Mouse (Mus musculus) forebrain, embryonic 14.5 days (tissue): ENCODE measurements around the gene Pecam1. TPM values are rescaled to one million over a fixed set of nuclear protein-coding genes. Genes with fewer than 3 reads are reported as not detected.

Source experiments
- ATAC-seq: fragments of 200-750 bp; cut with Nextera tagmentation; 2 replicates; pipeline ENCODE4 v1.8.0; 2017; ENCODE audit warnings: mild to moderate bottlenecking, moderate library complexity
- DNase-seq: peaks from one replicate; pipeline ENCODE4 v3.0.0-alpha.2; 2015; ENCODE audit warnings: low spot score
- H3K27ac ChIP-seq: fragments of 300-500 bp; sonication (generic); 2 replicates; pipeline ENCODE4 v1.5.1; 2014; ENCODE audit warnings: low read depth, mild to moderate bottlenecking, control low read depth, low read length, moderate library complexity
- H3K27me3 ChIP-seq: fragments of 300-500 bp; sonication (generic); replicated peaks from 2 replicates; pipeline ENCODE4 v1.6.1; 2014; ENCODE audit warnings: low read length, control low read depth, mixed read lengths; ENCODE audit not compliant: control insufficient read depth, insufficient read depth
- H3K36me3 ChIP-seq: fragments of 300-500 bp; sonication (generic); 2 replicates; pipeline ENCODE4 v1.6.1; 2014; ENCODE audit warnings: low read length, control low read depth; ENCODE audit not compliant: control insufficient read depth, insufficient read depth
- H3K4me1 ChIP-seq: fragments of 300-500 bp; sonication (generic); 2 replicates; pipeline ENCODE4 v1.6.1; 2014; ENCODE audit warnings: antibody characterized with exemption, low read length, control low read depth; ENCODE audit not compliant: control insufficient read depth, insufficient read depth
- H3K4me2 ChIP-seq: fragments of 300-500 bp; sonication (generic); 2 replicates; pipeline ENCODE4 v1.6.1; 2014; ENCODE audit warnings: mild to moderate bottlenecking, control low read depth, low read length
- H3K4me3 ChIP-seq: fragments of 300-500 bp; sonication (generic); 2 replicates; pipeline ENCODE4 v1.5.1; 2014; ENCODE audit warnings: low read depth, low read length, control low read depth
- H3K9ac ChIP-seq: fragments of 300-500 bp; sonication (generic); 2 replicates; pipeline ENCODE4 v1.6.1; 2014; ENCODE audit warnings: mild to moderate bottlenecking, low read length, control low read depth, moderate library complexity
- H3K9me3 ChIP-seq: fragments of 300-500 bp; sonication (generic); replicated peaks from 2 replicates; pipeline ENCODE4 v1.6.1; 2016; ENCODE audit warnings: low read length, control low read depth, mixed read lengths; ENCODE audit not compliant: control insufficient read depth
- WGBS: fragments of 180-500 bp; shearing (Covaris S2); extraction: QIAGEN DNeasy Blood & Tissue Kit; methylation state at CpG from one replicate; pipeline ENCODE4 v1.1.7; 2014; 5-methylcytosine and 5-hydroxymethylcytosine counted together
- microRNA-seq: library from miRNA; unstranded; fragments of <30 nt; microRNA quantifications from one replicate; pipeline ENCODE4, GENCODE M21; 2016
- polyA plus RNA-seq: library from polyadenylated mRNA; unstranded; fragments of >200 nt; fragmentation: Nextera tagmentation; extraction: Ambion mirVana; gene quantifications from 2 replicates; pipeline ENCODE4 v1.2.1, GENCODE M21; 2014

The Pecam1 gene
- polyA plus RNA-seq, 1 experiment from 2014 or later, result 16.8 TPM

DNA sequence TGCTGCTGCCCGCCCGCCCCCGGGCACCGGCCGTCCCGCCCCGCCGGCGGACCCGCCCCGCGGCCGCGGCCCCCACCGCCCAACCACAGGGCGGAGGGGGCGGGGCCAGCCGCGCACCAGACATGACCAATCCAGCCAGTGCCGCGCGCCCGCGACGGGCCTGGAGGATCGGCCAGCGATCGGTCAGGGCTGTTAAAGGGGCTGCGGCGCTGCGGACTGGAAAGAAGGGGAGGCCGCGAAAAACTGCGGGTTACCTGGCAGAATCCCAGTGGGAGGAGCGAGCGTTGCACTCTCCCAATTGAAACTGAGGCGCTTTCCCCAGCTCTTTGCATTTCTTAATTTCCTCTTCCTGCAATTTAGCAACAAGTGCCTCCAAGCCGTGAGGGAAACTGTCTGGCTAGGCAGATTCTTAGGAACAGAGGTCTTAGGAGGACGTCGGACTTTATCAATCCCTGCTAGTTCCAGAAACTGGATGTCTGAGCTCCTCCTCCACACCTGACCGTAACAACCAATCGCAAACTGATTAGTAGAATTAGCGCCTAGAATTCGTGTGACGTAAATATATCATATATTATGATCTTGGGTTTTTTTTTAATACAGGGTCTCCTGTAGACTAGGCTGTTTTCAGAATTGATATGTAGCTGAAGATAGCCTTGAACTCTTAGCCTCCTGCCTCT, 137.3 kb downstream of the Pecam1 start, which contains the start of gene Tex2:
Gene Tex2 (minus strand): TSS at position 463 of the 677 bp plus-strand sequence.
- H3K27ac ChIP-seq, result peak within 1 kb of the TSS; percentile 58; the same call in 1 of the 2 replicates
- H3K9ac ChIP-seq, result peak within 1 kb of the TSS; percentile 82
- WGBS, result under 1% methylated on average over 28 of the region's 45 CpGs
- H3K36me3 ChIP-seq, result no peaks in the 10 kb centered on the region
- H3K4me1 ChIP-seq, result peaks cover 11% of the 10 kb centered on the region
- no peaks in the 10 kb centered on the region for H3K27me3 ChIP-seq
- DNase-seq (peak; percentile 96), ATAC-seq (peak; percentile 98)
- H3K4me3 ChIP-seq, result peak within 1 kb of the TSS; percentile 95
- H3K9me3 ChIP-seq, result no peaks in the 10 kb centered on the region
- peak within 1 kb of the TSS; percentile 86 for H3K4me2 ChIP-seq

GRCm38 (mm10) chr11:106612209-106612960, 138.0 kb downstream of the Pecam1 start:
- no peaks in the 10 kb centered on the region for H3K9me3 ChIP-seq
- peaks cover 11% of the 10 kb centered on the region for H3K4me1 ChIP-seq
- H3K4me3 ChIP-seq, result peak overlapping the region; percentile 95
- H3K4me2 ChIP-seq, result peak overlapping the region; percentile 86
- under 1% methylated on average over 64 of the region's 67 CpGs for WGBS
- ATAC-seq (no peak), DNase-seq (peak; percentile 42)
- no peaks in the 10 kb centered on the region for H3K36me3 ChIP-seq
- H3K27me3 ChIP-seq, result no peaks in the 10 kb centered on the region
- H3K27ac ChIP-seq, result peak overlapping the region; percentile 58; the same call in 1 of the 2 replicates
- peak overlapping the region; percentile 82 for H3K9ac ChIP-seq

GRCm38 (mm10) chr11:106609731-106610130, 140.7 kb downstream of the Pecam1 start:
- Histone ChIP-seq H3K4me3 (no peak overlapping the region), H3K27me3 (no peaks in the 10 kb centered on the region), H3K9me3 (no peaks in the 10 kb centered on the region), H3K9ac (no peak overlapping the region), H3K36me3 (no peaks in the 10 kb centered on the region), H3K27ac (no peak overlapping the region), H3K4me2 (no peak overlapping the region), H3K4me1 (peaks cover 16% of the 10 kb centered on the region)
- DNase-seq (no peak), ATAC-seq (no peak)
- 80% methylated on average over 8 of the region's 8 CpGs for whole genome bisulfite sequencing

DNA sequence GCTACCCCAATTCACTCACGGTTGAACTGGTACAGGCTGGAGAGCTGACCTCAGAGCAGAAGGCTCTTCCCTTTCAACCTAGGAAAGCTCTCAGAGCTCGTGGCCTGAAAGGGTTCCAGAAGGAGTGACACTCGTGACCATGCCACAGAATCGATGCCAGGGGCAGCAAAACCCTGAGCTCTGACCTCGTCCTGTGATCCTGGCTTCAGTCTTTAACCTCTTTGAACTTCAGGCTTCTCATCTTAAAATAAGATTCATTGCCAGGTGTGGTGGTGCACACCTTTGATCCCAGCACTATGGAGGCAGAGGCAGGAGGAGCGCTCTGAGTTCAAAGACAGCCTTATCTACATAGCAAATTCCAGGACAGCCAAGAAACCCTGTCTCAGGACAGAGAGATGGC, 143.1 kb downstream of the Pecam1 start:
- no peaks in the 10 kb centered on the region for H3K9me3 ChIP-seq
- no peak overlapping the region for H3K9ac ChIP-seq
- H3K4me3 ChIP-seq, result no peak overlapping the region
- DNase-seq (no peak), ATAC-seq (no peak)
- H3K4me1 ChIP-seq, result peaks cover 11% of the 10 kb centered on the region
- H3K27me3 ChIP-seq, result no peaks in the 10 kb centered on the region
- H3K36me3 ChIP-seq, result no peaks in the 10 kb centered on the region
- no peak overlapping the region for H3K27ac ChIP-seq
- WGBS, result 58% methylated on average over 6 of the region's 6 CpGs
- no peak overlapping the region for H3K4me2 ChIP-seq

- Histone ChIP-seq H3K4me2 (no peak overlapping the region), H3K27ac (no peak overlapping the region), H3K27me3 (no peaks in the 10 kb centered on the region), H3K36me3 (no peaks in the 10 kb centered on the region), H3K4me3 (no peak overlapping the region), H3K9me3 (no peaks in the 10 kb centered on the region), H3K9ac (no peak overlapping the region), H3K4me1 (peaks cover 5% of the 10 kb centered on the region; the same call in 1 of the 2 replicates)
- ATAC-seq, result no peak
- 45% methylated on average over 5 of the region's 5 CpGs for WGBS
- no peak for DNase-seq
These were observed 144.4 kb downstream of the Pecam1 start for GRCm38 (mm10) chr11:106606042-106606441.

Small RNAs within 50 kb of the gene (microRNA-seq; reads per million reads assigned to microRNA genes)
- gene Gm25994 (not detected), gene Mir3064 (9.5 reads per million, percentile 33 among the genes with 10 or more reads in this experiment)

Other genes with a start within 250 kb of the Pecam1 start
- gene Tex2, start 137.2 kb downstream of the Pecam1 start, polyA plus RNA-seq, result 11.9 and 17.6 TPM in 2 replicates
- 0.61 and 0.78 TPM in 2 replicates for gene Milr1, start 598 bp upstream of the Pecam1 start, polyA plus RNA-seq
- gene Polg2, start 28.9 kb upstream of the Pecam1 start, polyA plus RNA-seq, result 9.1 and 10.1 TPM in 2 replicates
- 504 and 550 TPM in 2 replicates for gene Ddx5, start 38.6 kb upstream of the Pecam1 start, polyA plus RNA-seq
- gene Cep95, start 38.6 kb upstream of the Pecam1 start, polyA plus RNA-seq, result 12.2 and 14.2 TPM in 2 replicates
- gene Smurf2, start 170.1 kb upstream of the Pecam1 start, polyA plus RNA-seq, result 20.0 and 20.5 TPM in 2 replicates
- 335 and 390 TPM in 2 replicates for gene Kpna2, start 248.9 kb upstream of the Pecam1 start, polyA plus RNA-seq